Mouse (Mus musculus) adrenal gland, postnatal 10 days (tissue): ENCODE data around the gene Dhh. TPM values are rescaled to one million over a fixed set of nuclear protein-coding genes. Genes with fewer than 3 reads are reported as not detected.
A peak's percentile ranks its signal among the peaks of the same experiment; 100 is the strongest.
"Not testable (repeated sequence)": the region's sequence is repeated elsewhere in the genome, so short reads cannot be mapped to it uniquely, and the experiment has no call there.

Source experiments
- DNase-seq: peaks from one replicate; pipeline ENCODE4 v3.0.0; 2021; ENCODE audit warnings: mixed read lengths
- long read RNA-seq, 2 experiments: library from polyadenylated mRNA; stranded (forward); transcript quantifications; one replicate each; pipeline ENCODE4 v2.0.0; 2021
- total RNA-seq, 2 experiments: library from RNA; stranded (reverse); gene quantifications; 2 replicates each; pipeline ENCODE4 v1.2.3; 2021

The Dhh gene
- total RNA-seq: 1 to 10 TPM; 2.6 to 3.2 TPM
- long read RNA-seq, experiment 1, full-length matches to known transcripts: 7 of 8 reads
- long read RNA-seq, experiment 1, partial matches to known transcripts: 1 of 8 reads
- long read RNA-seq, experiment 1, other reads (novel, unspliced or antisense): 0 of 8 reads
- long read RNA-seq, experiment 2, full-length matches to known transcripts: 3 of 5 reads
- long read RNA-seq, experiment 2, partial matches to known transcripts: 0 of 5 reads
- long read RNA-seq, experiment 2, other reads (novel, unspliced or antisense): 2 of 5 reads

DNA sequence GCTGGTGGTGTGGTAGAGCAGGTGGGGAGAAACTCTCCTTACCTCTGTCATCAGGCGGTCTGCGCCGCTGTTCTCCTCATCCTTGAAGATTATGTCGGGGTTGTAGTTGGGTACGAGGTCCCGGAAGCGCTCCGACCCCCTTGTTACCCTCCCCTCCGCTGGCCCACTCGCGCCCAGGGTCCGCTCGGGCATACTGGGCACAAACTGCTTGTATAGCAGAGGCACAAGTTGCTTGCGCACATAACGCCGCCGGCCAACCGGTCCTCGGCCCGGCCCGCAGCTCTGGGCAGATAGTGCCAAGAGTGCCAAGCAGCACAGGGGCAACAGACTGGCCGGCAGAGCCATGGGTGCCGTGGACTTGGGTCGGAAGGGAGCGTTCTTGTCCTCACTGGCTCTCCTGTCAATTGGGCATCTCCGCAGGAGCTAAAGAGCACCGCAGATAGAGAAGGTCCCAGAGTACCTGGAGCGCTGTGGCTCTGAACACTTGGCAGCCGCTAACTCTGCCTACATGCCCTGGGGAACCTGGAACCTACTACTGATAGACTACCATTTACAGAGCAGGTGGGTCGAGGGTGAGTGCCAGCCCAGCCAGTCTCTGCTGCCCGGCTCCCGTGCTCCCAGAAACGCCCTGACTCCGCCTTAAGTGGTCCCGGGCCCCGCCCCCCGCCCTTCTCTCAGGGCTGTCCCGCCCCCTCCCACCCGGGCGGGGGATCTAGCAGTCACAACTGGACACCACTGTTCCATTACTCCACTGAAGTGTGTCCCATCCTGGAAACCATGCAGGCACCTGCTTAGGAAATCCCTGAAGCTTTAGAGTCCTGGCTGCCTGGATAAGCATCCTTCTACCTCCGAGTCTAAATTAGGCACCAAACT, at the start of gene Dhh:
Gene Dhh, minus strand, starts transcription at position 613 of the 873 bp plus-strand sequence.
- peak; percentile 45 for DNase-seq

- no peak for DNase-seq
Measured at GRCm38 (mm10) chr15:98947884-98948283, 49.5 kb upstream of the Dhh start.

GRCm38 (mm10) chr15:98943133-98943532, 44.8 kb upstream of the Dhh start:
- no peak for DNase-seq

DNA sequence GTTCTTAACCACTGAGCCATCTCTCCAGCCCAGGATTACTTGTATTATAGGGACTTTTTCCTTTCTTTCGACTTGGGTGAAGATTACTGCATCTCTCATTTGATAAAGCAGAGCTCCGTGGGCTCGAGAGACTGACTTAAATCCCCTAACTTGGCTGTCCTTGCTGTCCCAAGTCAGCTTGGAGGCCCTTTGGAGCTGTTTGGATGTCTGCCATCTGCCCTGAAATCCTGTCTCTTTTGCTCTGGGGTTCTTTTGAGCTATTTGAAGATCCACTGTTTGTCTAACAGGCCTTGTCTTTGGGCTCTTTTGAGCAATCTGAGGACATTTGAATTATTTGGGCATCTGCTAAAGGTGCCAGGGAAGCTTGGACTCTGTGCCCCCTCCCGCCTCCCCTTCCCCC, 43.7 kb upstream of the Dhh start:
- DNase-seq: peak; percentile 67

DNA sequence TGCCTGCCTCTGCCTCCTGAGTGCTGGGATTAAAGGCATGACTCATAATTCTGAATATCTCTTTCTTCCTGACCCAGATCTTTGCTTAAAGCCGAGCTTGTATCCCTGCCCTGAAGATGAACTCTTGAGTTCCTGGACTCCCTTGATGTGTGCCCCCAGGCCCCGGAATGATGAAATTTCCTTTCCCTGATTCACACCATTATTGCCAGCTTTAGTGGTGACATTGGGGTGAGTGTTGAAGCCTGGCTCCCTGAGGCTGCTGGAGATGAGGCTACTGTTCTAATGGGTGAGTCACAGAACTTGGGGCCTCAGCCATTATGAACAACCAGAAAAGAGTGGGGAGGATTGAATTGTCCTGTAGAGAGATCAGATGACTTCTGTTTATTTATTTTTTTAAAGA, 43.2 kb upstream of the Dhh start:
- DNase-seq: no peak

DNA sequence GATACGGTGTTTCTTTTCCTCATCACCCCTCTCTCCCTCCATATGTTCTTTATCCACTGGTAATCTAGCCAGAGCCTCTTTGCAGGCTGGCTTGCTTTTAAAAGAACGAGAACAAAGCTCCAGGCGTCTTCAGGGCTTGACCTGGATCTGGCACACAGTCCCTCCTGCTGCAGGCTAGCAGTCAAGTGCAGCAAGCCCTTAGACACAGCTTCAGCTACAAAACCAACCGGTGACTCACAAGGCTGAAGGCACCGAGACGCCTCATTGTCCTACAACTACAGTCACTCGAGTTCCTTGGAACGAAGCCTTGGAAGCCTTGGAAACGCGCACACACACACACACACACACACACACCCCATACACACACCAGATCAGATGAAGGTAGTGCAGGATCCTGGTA, 42.5 kb upstream of the Dhh start:
- peak; percentile 62 for DNase-seq

DNA sequence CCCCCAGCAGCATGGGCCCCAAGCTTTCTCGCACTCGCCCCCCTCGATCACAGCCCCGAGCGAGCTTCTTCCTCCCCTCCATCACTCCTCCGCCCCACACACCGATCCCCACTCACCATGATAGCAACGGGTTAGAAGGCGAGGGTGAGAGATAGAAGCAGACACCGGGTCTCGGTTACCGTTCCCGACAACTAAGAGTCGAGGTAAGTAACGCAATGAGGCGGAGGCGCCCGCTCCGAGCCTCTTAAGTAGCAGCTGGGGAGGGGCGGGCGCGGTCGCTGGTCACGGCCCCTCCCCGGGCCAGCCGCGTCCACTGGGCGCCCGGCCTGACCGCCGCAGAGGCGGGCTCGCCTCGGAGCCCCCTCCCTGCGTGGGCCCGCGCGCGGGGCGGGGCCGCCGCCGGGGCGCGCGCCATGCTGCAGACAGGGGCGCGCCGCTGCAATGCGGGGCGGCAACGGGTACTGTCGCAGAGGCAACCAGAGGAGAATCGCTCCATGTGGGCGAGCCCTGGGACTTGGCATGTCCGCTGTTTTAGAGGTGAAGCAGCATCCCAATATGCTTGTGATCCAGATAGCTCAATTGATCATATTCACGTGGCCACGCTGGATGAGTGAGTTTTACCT, 36.0 kb upstream of the Dhh start, which contains the start of gene Tuba1b:
Gene Tuba1b, minus strand, starts transcription at position 349 of the 623 bp plus-strand sequence.
- DNase-seq: peak; percentile 95

GRCm38 (mm10) chr15:98933833-98934216, 35.5 kb upstream of the Dhh start:
- DNase-seq: peak; percentile 96

DNA sequence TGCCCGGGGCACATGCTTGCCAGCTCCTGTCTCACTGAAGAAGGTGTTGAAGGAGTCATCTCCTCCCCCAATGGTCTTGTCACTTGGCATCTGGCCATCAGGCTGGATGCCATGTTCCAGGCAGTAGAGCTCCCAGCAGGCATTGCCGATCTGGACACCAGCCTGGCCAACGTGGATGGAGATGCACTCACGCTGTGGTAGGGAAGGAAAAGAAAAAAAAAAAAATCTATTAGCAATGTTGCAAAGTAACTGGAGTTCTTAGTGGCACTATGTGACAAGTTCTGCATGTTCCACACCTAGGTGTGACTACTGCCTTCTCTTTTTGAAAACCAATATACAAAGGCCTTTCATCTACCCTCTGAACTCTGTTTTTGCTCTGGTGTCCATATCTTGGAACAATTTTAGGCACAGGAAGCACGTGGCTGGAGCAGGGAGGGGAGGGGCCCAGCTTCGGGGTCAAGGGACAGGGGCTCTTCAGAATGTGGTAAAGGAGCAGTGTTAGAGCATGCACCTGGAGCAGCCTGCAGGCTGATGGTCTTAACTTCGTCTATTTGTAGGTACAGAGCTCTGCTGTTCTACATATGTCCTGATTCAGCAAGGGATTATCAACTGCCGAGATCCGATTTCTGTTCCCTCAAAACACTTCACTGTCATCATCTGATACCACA, 34.8 kb upstream of the Dhh start:
- DNase-seq: peak; percentile 22

- DNase-seq: no peak
Measured at GRCm38 (mm10) chr15:98930998-98931397, 32.7 kb upstream of the Dhh start.

- no peak for DNase-seq
Measured at GRCm38 (mm10) chr15:98930017-98930734, 31.8 kb upstream of the Dhh start.

- DNase-seq: peak; percentile 81
Measured at GRCm38 (mm10) chr15:98928598-98929240, 30.4 kb upstream of the Dhh start.

- DNase-seq: no peak
Measured at GRCm38 (mm10) chr15:98927566-98927965, 29.2 kb upstream of the Dhh start.

DNA sequence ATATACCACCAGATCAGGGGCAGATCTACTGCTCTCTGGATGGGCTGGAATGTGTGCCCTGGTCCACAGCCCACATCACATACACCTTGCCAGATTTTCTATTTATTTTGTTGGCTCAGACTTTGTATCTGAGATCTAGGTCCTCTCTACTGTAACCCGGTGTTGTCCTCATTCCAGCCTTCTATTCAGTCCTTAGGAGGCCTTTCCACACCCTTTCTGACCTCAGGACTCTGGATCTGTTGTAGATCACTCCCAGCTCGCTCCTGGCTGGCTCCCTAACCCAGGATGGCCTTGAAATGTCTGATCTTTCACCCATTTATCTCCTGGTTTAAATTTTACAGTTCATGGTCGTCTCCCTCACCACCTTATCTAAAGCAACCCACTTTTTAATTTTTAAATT, 26.3 kb upstream of the Dhh start:
- DNase-seq: no peak

- DNase-seq: no peak
Measured at GRCm38 (mm10) chr15:98923031-98923537, 24.7 kb upstream of the Dhh start.

GRCm38 (mm10) chr15:98922581-98922980, 24.2 kb upstream of the Dhh start:
- peak; percentile 27 for DNase-seq

DNA sequence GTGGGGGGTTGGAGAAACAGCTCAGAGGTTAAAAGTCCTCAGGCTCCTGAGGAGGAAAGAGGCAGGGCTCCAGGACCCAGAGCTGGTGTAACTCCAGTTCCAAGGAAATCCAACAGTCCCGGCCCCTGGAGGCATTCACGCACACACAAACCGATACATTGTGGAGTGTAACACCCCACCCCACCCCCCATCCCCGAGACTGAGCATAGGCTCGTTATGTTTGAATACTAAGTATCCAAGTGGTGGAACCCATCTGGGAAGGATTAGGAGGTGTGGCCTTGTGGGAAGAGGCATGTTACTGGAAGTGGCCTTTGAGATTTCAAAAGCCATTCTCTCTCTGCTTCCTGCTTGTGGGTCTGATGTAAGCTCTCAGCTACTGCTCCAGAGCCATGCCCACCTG, 23.2 kb upstream of the Dhh start:
- no peak for DNase-seq

GRCm38 (mm10) chr15:98918499-98918895, 20.2 kb upstream of the Dhh start:
- DNase-seq: not testable (repeated sequence)

DNA sequence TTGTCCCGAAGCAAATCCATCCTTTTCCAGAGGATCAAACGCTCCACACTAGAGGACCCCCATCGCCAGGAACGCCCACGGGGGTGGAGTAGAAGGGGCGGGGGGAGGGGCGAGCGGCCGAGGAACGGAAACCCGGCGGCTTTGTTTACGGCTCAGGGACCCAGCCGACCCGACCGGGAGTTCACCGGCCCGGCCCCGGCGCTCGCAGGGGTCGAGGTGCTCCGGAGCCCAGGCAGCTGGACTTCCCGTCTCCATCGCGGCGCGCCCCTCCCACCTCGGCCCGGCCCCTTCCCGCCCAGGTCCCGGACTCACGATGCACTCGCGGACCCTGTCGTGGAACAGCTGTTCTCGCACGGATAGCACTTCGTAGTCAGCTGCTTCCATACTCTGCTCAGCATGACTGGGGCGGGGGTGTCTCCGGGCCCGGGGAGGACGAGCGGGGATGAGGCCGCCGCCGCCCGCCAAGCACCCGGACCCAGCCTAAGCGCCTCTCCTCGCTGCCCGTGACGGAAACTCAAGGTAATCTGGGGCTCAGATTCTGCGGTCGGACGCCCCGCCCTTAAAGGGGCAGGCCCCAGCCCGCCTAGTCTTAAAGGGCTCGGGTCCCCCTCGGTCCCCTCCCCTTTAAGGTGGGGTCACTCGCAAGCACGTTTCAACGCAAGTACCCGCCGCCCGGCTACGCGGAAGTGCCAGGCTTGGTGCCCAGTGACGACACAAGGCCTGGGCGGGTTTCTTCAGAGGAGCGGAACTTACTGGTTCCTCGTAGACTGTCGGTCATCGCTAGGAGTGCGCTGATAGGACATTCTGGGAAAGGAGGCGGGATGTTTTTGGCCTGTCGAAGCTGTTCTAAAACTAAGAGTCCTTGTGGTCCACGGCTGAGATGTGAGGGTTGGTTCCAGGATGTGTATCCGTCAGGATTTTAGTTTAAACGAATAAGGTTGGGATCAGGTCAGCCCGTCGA, 19.5 kb upstream of the Dhh start, which contains the start of gene Lmbr1l:
Gene Lmbr1l, minus strand, starts transcription at position 694 of the 961 bp plus-strand sequence.
- peak; percentile 99 for DNase-seq

GRCm38 (mm10) chr15:98917091-98917490, 18.8 kb upstream of the Dhh start:
- peak; percentile 44 for DNase-seq
